Mouse (Mus musculus) G1E (cell line): ENCODE measurements at regions not wholly inside any gene's neighbourhood (a gene's known extent, or its start where the extent isn't known, plus 50 kb on each side); places are given as distances from the start of the nearest gene placed in this dataset.

ENCODE experiments used
- ATAC-seq: 2 replicates; pipeline ENCODE4 v1.8.0; 2016; ENCODE audit warnings: mild to moderate bottlenecking; ENCODE audit not compliant: insufficient number of reproducible peaks, poor library complexity, low FRiP score, severe bottlenecking; ENCODE audit errors: extremely low read depth
- DNase-seq: peaks from one replicate; pipeline ENCODE4 v3.0.0; 2012; ENCODE audit warnings: low spot score
- H3K27me3 ChIP-seq: 2 replicates; pipeline ENCODE4 v1.6.1; 2012; ENCODE audit warnings: mild to moderate bottlenecking, low read length, inconsistent platforms; ENCODE audit not compliant: insufficient read depth
- H3K36me3 ChIP-seq: replicated peaks from 2 replicates; pipeline ENCODE3; 2012; ENCODE audit warnings: mild to moderate bottlenecking, inconsistent platforms
- H3K4me1 ChIP-seq: 2 replicates; pipeline ENCODE4 v1.6.1; 2012; ENCODE audit warnings: low read depth, low read length, inconsistent platforms, mixed read lengths; ENCODE audit not compliant: insufficient read depth
- H3K4me3 ChIP-seq: 2 replicates; pipeline ENCODE4 v1.5.1; 2012; ENCODE audit warnings: low read depth, mild to moderate bottlenecking, inconsistent platforms, low read length, moderate library complexity, mixed read lengths
- H3K9me3 ChIP-seq: replicated peaks from 2 replicates; pipeline ENCODE4 v1.6.1; 2012; ENCODE audit warnings: inconsistent platforms
- CTCF ChIP-seq: IDR thresholded peaks from 2 replicates; pipeline ENCODE4 v1.5.1; 2012; ENCODE audit warnings: low read depth, low read length, inconsistent platforms, mixed read lengths
- GATA1 ChIP-seq: IDR thresholded peaks from 2 replicates; pipeline ENCODE4 v1.6.1; 2012; ENCODE audit warnings: borderline replicate concordance, low read length, inconsistent platforms, mixed read lengths
- GATA2 ChIP-seq: IDR thresholded peaks from 2 replicates; pipeline ENCODE4 v1.6.1; 2012; ENCODE audit warnings: low read depth, low read length, inconsistent platforms, borderline replicate concordance
- POLR2AphosphoS5 ChIP-seq: IDR thresholded peaks from 2 replicates; pipeline ENCODE4 v1.6.1; 2012; ENCODE audit warnings: low read depth, low read length, inconsistent platforms; ENCODE audit not compliant: insufficient replicate concordance
- TAL1 ChIP-seq: conservative IDR thresholded peaks from 2 replicates; pipeline ENCODE4 v1.6.1; 2012; ENCODE audit warnings: low read depth, low read length, inconsistent platforms, mixed read lengths

GRCm38 (mm10) chr4:142875105-142875504, 337.7 kb downstream of the Prdm2 start:
- DNase-seq: no peak
- ATAC-seq: no peak
- Histone ChIP-seq H3K4me1 (no peaks in the 10 kb centered on the region), H3K36me3 (no peaks in the 10 kb centered on the region), H3K27me3 (no peaks in the 10 kb centered on the region), H3K4me3 (no peak overlapping the region), H3K9me3 (peaks cover 72% of the 10 kb centered on the region)
- TF ChIP-seq POLR2AphosphoS5: no peak
- no peak for TF ChIP-seq CTCF
- no peak for TF ChIP-seq TAL1
- TF ChIP-seq GATA2: no peak
- TF ChIP-seq GATA1: no peak

- no peak; the same call in 1 of the 2 replicates for ATAC-seq
- Histone ChIP-seq H3K36me3 (no peaks in the 10 kb centered on the region), H3K4me3 (no peak overlapping the region)
Measured at GRCm38 (mm10) chr4:142866341-142866740, 346.5 kb downstream of the Prdm2 start.

DNA sequence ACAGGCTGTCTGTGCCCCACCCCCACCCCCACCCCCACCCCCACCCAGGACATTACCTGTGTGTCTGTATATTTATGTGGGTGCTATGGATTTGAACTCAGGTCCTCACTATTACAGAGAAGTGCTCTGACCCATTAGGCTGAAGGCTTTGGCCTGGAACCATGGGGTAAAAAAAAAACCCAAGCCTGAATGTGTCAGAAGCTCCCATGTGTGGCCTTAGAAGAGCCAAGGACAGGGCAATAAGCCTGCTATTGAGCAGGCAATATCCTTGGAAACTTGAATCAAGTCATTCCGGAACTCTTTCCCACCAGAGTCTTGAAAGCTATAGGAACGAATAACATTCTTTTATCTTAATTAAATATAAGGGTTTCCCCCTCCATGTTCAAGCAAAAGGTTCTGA, 347.2 kb downstream of the Prdm2 start:
- ATAC-seq (no peak), DNase-seq (no peak)
- Histone ChIP-seq H3K4me1 (no peaks in the 10 kb centered on the region), H3K36me3 (no peaks in the 10 kb centered on the region), H3K4me3 (no peak overlapping the region), H3K9me3 (peaks cover 76% of the 10 kb centered on the region), H3K27me3 (no peaks in the 10 kb centered on the region)
- TF ChIP-seq CTCF (no peak), GATA1 (no peak), TAL1 (no peak), POLR2AphosphoS5 (no peak)

More at GRCm38 (mm10) chr4:142866341-142866740, 346.5 kb downstream of the Prdm2 start:
- Histone ChIP-seq H3K9me3 (peaks cover 74% of the 10 kb centered on the region), H3K4me1 (no peaks in the 10 kb centered on the region), H3K27me3 (no peaks in the 10 kb centered on the region)
- no peak for DNase-seq
- no peak for TF ChIP-seq GATA1
- no peak for TF ChIP-seq POLR2AphosphoS5
- TF ChIP-seq CTCF: no peak
- no peak for TF ChIP-seq TAL1
- TF ChIP-seq GATA2: no peak

DNA sequence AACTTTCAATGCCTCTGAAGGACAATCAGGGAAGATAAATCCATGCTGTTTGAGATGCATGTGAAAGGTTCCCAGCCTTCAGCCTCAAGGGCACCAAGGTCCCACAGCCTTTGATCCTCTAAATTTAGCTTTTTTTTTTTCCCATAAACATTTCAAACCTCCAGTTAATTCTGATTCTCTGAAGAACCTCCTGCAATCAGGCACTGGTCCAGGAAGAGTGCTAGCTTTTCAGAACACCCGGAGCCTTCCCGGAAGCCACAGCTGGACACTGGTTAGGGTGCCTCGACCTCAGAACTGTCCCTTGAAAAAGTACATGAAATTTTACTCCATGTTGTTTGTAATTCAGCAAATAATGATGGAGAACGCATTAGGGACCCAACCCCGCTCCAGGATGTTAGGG, 348.9 kb downstream of the Prdm2 start:
- Histone ChIP-seq H3K4me3 (no peak overlapping the region), H3K36me3 (no peaks in the 10 kb centered on the region), H3K9me3 (peaks cover 79% of the 10 kb centered on the region), H3K4me1 (no peaks in the 10 kb centered on the region), H3K27me3 (no peaks in the 10 kb centered on the region)
- TF ChIP-seq GATA1 (no peak), POLR2AphosphoS5 (no peak), TAL1 (no peak), CTCF (no peak), GATA2 (no peak)
- DNase-seq: no peak
- no peak for ATAC-seq

DNA sequence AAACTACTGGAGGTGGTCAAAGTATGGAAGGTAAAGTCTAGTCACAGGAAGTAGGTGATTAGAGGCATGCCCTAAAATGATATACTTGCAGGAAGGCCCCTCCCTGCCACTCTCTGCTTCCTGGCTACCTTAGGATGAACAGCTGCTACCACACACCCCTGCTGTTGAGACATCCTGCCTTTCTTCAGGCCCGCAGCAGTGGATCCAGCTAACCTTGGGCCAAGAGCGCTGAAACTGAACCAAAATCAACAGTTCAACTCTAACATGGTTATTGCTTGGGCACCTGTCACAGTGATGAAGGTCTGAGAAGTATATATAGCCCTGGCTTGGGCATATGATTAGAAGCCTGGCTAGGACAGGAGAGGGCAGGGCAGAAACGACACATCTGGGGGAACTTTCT, 352.4 kb downstream of the Prdm2 start:
- Histone ChIP-seq H3K27me3 (no peaks in the 10 kb centered on the region), H3K4me3 (no peak overlapping the region), H3K36me3 (no peaks in the 10 kb centered on the region), H3K9me3 (peaks cover 82% of the 10 kb centered on the region), H3K4me1 (no peaks in the 10 kb centered on the region)
- DNase-seq (no peak), ATAC-seq (no peak)
- no peak for TF ChIP-seq GATA2
- TF ChIP-seq CTCF: no peak
- TF ChIP-seq TAL1: no peak
- no peak for TF ChIP-seq GATA1
- TF ChIP-seq POLR2AphosphoS5: no peak

- Histone ChIP-seq H3K36me3 (no peaks in the 10 kb centered on the region), H3K4me1 (no peaks in the 10 kb centered on the region), H3K9me3 (peaks cover 78% of the 10 kb centered on the region), H3K27me3 (no peaks in the 10 kb centered on the region), H3K4me3 (no peak overlapping the region)
- no peak for DNase-seq
- TF ChIP-seq TAL1 (no peak), GATA2 (no peak), POLR2AphosphoS5 (no peak), CTCF (no peak), GATA1 (no peak)
- ATAC-seq: no peak
Measured at GRCm38 (mm10) chr4:142856626-142857025, 356.2 kb downstream of the Prdm2 start.

DNA sequence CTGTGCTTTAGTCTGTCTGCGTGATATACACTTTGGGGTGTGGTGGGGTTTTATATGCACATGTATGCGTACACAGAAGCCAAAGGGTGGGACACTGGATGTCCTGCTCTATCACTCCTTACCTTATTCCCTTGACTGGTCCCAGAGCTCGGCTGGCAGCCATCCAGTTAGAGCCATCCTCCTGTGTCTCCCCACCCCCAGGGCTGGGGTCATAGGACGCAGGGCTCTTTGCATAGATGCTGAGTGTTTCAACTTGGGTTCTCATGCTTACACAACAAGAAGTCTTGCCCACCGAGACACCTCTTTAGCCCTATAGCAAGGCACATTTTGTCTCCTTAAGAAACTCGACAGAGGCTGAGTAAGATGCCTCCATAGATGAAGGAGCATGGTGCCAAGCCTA, 357.2 kb downstream of the Prdm2 start:
- H3K4me1 ChIP-seq: no peaks in the 10 kb centered on the region
- peaks cover 77% of the 10 kb centered on the region for H3K9me3 ChIP-seq
- no peak for TF ChIP-seq CTCF
- TF ChIP-seq GATA2: no peak
- no peak for TF ChIP-seq POLR2AphosphoS5
- TF ChIP-seq GATA1: no peak
- no peak for TF ChIP-seq TAL1
- H3K4me3 ChIP-seq: no peak overlapping the region
- ATAC-seq (no peak), DNase-seq (no peak)
- H3K27me3 ChIP-seq: no peaks in the 10 kb centered on the region
- no peaks in the 10 kb centered on the region for H3K36me3 ChIP-seq
